Mouse (Mus musculus) midbrain, embryonic 12.5 days (tissue): ENCODE data around the gene Celsr1. TPM values are rescaled to one million over a fixed set of nuclear protein-coding genes. Genes with fewer than 3 reads are reported as not detected.
"Not testable (repeated sequence)": the region's sequence is repeated elsewhere in the genome, so short reads cannot be mapped to it uniquely, and the experiment has no call there.

ENCODE experiments used
- ATAC-seq: fragments of 200-750 bp; cut with Nextera tagmentation; 2 replicates; pipeline ENCODE4 v1.8.0; 2017; ENCODE audit warnings: low read depth, moderate TSS enrichment, moderate library complexity; ENCODE audit not compliant: low FRiP score
- H3K27ac ChIP-seq: fragments of 300-500 bp; sonication (generic); replicated peaks from 2 replicates; pipeline ENCODE4 v1.5.1; 2016; ENCODE audit warnings: mild to moderate bottlenecking
- H3K27me3 ChIP-seq: fragments of 300-500 bp; sonication (generic); 2 replicates; pipeline ENCODE4 v1.6.1; 2016; ENCODE audit warnings: mild to moderate bottlenecking
- H3K36me3 ChIP-seq: fragments of 300-500 bp; sonication (generic); 2 replicates; pipeline ENCODE4 v1.6.1; 2016
- H3K4me1 ChIP-seq: fragments of 300-500 bp; sonication (generic); 2 replicates; pipeline ENCODE4 v1.6.1; 2016
- H3K4me2 ChIP-seq: fragments of 300-500 bp; sonication (generic); replicated peaks from 2 replicates; pipeline ENCODE4 v1.6.1; 2016; ENCODE audit warnings: mild to moderate bottlenecking, moderate library complexity
- H3K4me3 ChIP-seq: fragments of 300-500 bp; sonication (generic); 2 replicates; pipeline ENCODE4 v1.5.1; 2016; ENCODE audit warnings: mild to moderate bottlenecking
- H3K9ac ChIP-seq: fragments of 300-500 bp; sonication (generic); replicated peaks from 2 replicates; pipeline ENCODE4 v1.6.1; 2016; ENCODE audit warnings: mild to moderate bottlenecking, moderate library complexity
- H3K9me3 ChIP-seq: fragments of 300-500 bp; sonication (generic); 2 replicates; pipeline ENCODE4 v1.6.1; 2016; ENCODE audit warnings: mild to moderate bottlenecking
- WGBS: fragments of 180-500 bp; shearing (Covaris S2); methylation state at CpG from one replicate; pipeline ENCODE4 v1.1.7; 2016; 5-methylcytosine and 5-hydroxymethylcytosine counted together
- polyA plus RNA-seq: library from polyadenylated mRNA; unstranded; fragments of >200 nt; fragmentation: Nextera tagmentation; extraction: Ambion mirVana; gene quantifications from 2 replicates; pipeline ENCODE4 v1.2.1, GENCODE M21; 2016

The Celsr1 gene
- polyA plus RNA-seq, 1 experiment from 2014 or later, result 3.4 TPM

GRCm38 (mm10) chr15:85865913-85866312 is 167.7 kb downstream of the Celsr1 start:
- H3K36me3 ChIP-seq, result peaks cover 85% of the 10 kb centered on the region
- H3K4me1 ChIP-seq, result not testable (repeated sequence)
- 90% methylated on average over 7 of the region's 7 CpGs for WGBS

GRCm38 (mm10) chr15:85859490-85860031 is 174.0 kb downstream of the Celsr1 start, which contains the start of gene Gtse1:
TSS of gene Gtse1 (plus strand) at chr15:85859745.
- WGBS, result under 1% methylated on average over 42 of the region's 42 CpGs
- Histone ChIP-seq H3K36me3 (peaks cover 29% of the 10 kb centered on the region), H3K27me3 (no peaks in the 10 kb centered on the region), H3K4me1 (peaks cover 23% of the 10 kb centered on the region), H3K4me2 (peak within 1 kb of the TSS; percentile 71), H3K4me3 (peak within 1 kb of the TSS; percentile 68), H3K9ac (peak within 1 kb of the TSS; percentile 79), H3K9me3 (no peaks in the 10 kb centered on the region), H3K27ac (peak within 1 kb of the TSS; percentile 66)
- ATAC-seq, result peak; percentile 98

More at GRCm38 (mm10) chr15:85865913-85866312, 167.7 kb downstream of the Celsr1 start:
- not testable (repeated sequence) for H3K4me3 ChIP-seq, H3K4me2 ChIP-seq, H3K27me3 ChIP-seq, H3K9me3 ChIP-seq, ATAC-seq, H3K27ac ChIP-seq, H3K9ac ChIP-seq

DNA sequence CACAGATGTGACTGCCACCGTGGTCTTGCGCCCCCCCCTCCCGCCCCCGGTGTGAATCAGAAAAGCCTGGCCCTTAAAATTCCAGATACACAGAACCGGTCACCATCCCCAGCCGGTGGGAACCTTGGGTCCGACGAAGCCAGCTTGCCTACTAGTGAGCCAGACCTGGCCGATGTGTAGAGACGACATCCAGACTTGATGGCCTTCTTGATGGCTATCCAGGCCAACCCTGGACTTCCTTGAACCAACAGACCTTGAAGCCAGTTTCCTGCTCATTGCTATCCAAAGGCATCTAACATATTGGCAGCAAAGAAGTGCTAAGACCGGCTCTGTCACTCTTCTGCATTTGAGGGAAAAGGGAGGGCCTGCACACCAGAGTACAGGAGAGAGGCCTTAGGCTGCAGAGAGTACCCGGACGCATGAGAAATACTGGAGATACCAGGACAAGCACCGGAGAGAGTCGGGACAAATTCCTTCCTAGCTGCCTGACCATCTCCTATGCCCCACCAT is 174.5 kb downstream of the Celsr1 start:
- peak; percentile 35 for ATAC-seq
- H3K9ac ChIP-seq, result peak overlapping the region; percentile 79
- H3K27me3 ChIP-seq, result no peaks in the 10 kb centered on the region
- H3K4me2 ChIP-seq, result peak overlapping the region; percentile 71
- H3K36me3 ChIP-seq, result peaks cover 23% of the 10 kb centered on the region
- peak overlapping the region; percentile 66 for H3K27ac ChIP-seq
- H3K4me1 ChIP-seq, result peaks cover 23% of the 10 kb centered on the region
- no peaks in the 10 kb centered on the region for H3K9me3 ChIP-seq
- peak overlapping the region; percentile 68 for H3K4me3 ChIP-seq
- WGBS, result 9% methylated on average over 15 of the region's 15 CpGs

GRCm38 (mm10) chr15:85851656-85852392 is 181.8 kb downstream of the Celsr1 start:
- Histone ChIP-seq H3K27me3 (no peaks in the 10 kb centered on the region), H3K4me3 (no peak overlapping the region), H3K9ac (no peak overlapping the region), H3K9me3 (no peaks in the 10 kb centered on the region), H3K4me2 (no peak overlapping the region), H3K4me1 (no peaks in the 10 kb centered on the region), H3K27ac (no peak overlapping the region), H3K36me3 (no peaks in the 10 kb centered on the region)
- ATAC-seq, result no peak
- WGBS, result 82% methylated on average over 12 of the region's 12 CpGs

Other genes starting within 250 kb of the Celsr1 start
- gene Cdpf1, start 222.1 kb downstream of the Celsr1 start, polyA plus RNA-seq, result 17.0 and 19.8 TPM in 2 replicates
- gene Pkdrej, start 212.0 kb downstream of the Celsr1 start, polyA plus RNA-seq, result 0.03 and 0.07 TPM in 2 replicates
- gene Ttc38, start 201.5 kb downstream of the Celsr1 start, polyA plus RNA-seq, result 3.4 and 3.7 TPM in 2 replicates
- 35.0 and 36.7 TPM in 2 replicates for gene Gtse1, start 174.0 kb downstream of the Celsr1 start, polyA plus RNA-seq
- 42.9 and 47.3 TPM in 2 replicates for gene Trmu, start 154.5 kb downstream of the Celsr1 start, polyA plus RNA-seq
- 29.1 and 31.3 TPM in 2 replicates for gene Gramd4, start 23.9 kb upstream of the Celsr1 start, polyA plus RNA-seq
- gene Cerk, start 152.4 kb upstream of the Celsr1 start, polyA plus RNA-seq, result 23.5 and 25.5 TPM in 2 replicates
- 12.5 and 13.7 TPM in 2 replicates for gene Tbc1d22a, start 180.7 kb upstream of the Celsr1 start, polyA plus RNA-seq